Mouse (Mus musculus) liver, adult 2 months (tissue): ENCODE measurements around the gene Hephl1. TPM values are rescaled to one million over a fixed set of nuclear protein-coding genes. Genes with fewer than 3 reads are reported as not detected.
A peak's percentile ranks its signal among the peaks of the same experiment; 100 is the strongest.

Experiments used
- DNase-seq: peaks from one replicate; pipeline ENCODE4 v3.0.0-alpha.2; 2011; ENCODE audit warnings: low read depth, low spot score; ENCODE audit errors: extremely low read depth
- H3K27ac ChIP-seq: fragments of 200-500 bp; replicated peaks from 2 replicates; pipeline ENCODE4 v1.5.1; 2012; ENCODE audit warnings: low read depth, mild to moderate bottlenecking, control low read depth, inconsistent platforms, low read length; ENCODE audit not compliant: insufficient read depth
- H3K27me3 ChIP-seq: fragments of 200-500 bp; 2 replicates; pipeline ENCODE4 v1.6.1; 2012; ENCODE audit warnings: mild to moderate bottlenecking, moderate library complexity, low read length, inconsistent platforms; ENCODE audit not compliant: control insufficient read depth, insufficient read depth
- H3K36me3 ChIP-seq: fragments of 200-500 bp; 2 replicates; pipeline ENCODE4 v1.6.1; 2012; ENCODE audit warnings: low read length, inconsistent platforms; ENCODE audit not compliant: control insufficient read depth, insufficient read depth
- H3K4me1 ChIP-seq: fragments of 200-500 bp; 2 replicates; pipeline ENCODE4 v1.6.1; 2011; ENCODE audit warnings: low read length; ENCODE audit not compliant: control insufficient read depth, insufficient read depth
- H3K4me3 ChIP-seq: fragments of 200-500 bp; 2 replicates; pipeline ENCODE4 v1.5.1; 2011; ENCODE audit warnings: low read depth, mild to moderate bottlenecking, control low read depth, low read length, moderate library complexity; ENCODE audit not compliant: insufficient read depth
- H3K79me2 ChIP-seq: fragments of 200-500 bp; 2 replicates; pipeline ENCODE4 v1.6.1; 2012; ENCODE audit warnings: inconsistent platforms, mild to moderate bottlenecking, low read length, moderate library complexity; ENCODE audit not compliant: control insufficient read depth, insufficient read depth
- H3K9ac ChIP-seq: fragments of 200-500 bp; 2 replicates; pipeline ENCODE4 v1.6.1; 2012; ENCODE audit warnings: low read depth, mild to moderate bottlenecking, control low read depth, inconsistent platforms, low read length
- CTCF ChIP-seq: fragments of 200-500 bp; IDR thresholded peaks from 2 replicates; pipeline ENCODE4 v1.5.1; 2011; ENCODE audit warnings: low read depth, low read length, control low read depth
- POLR2A ChIP-seq: fragments of 200-500 bp; IDR thresholded peaks from 2 replicates; pipeline ENCODE4 v1.6.1; 2011; ENCODE audit warnings: low read length, control low read depth; ENCODE audit not compliant: insufficient read depth; ENCODE audit errors: extremely low read depth
- WGBS: fragments of 180-500 bp; shearing (Covaris S2); methylation state at CpG from one replicate; pipeline ENCODE4 v1.1.7; 2018; 5-methylcytosine and 5-hydroxymethylcytosine counted together
- polyA plus RNA-seq: library from polyadenylated mRNA; depleted of rRNA; stranded (reverse); fragments of >200 nt; gene quantifications from 2 replicates; pipeline ENCODE4 v1.2.3, GENCODE M21; 2012
- total RNA-seq: library from RNA; depleted of rRNA; stranded (reverse); fragments of >200 nt; gene quantifications from 2 replicates; pipeline ENCODE4 v1.2.3, GENCODE M21; 2014

The Hephl1 gene
- total and polyA plus RNA-seq, 2 experiments = not detected

- H3K9ac ChIP-seq = no peak overlapping the region
- TF ChIP-seq CTCF (no peak), POLR2A (no peak)
- no peak for DNase-seq
- no peaks in the 10 kb centered on the region for H3K4me1 ChIP-seq
- H3K4me3 ChIP-seq = no peak overlapping the region
- 55% methylated on average over 8 of the region's 8 CpGs for WGBS
- H3K36me3 ChIP-seq = no peaks in the 10 kb centered on the region
- no peaks in the 10 kb centered on the region for H3K79me2 ChIP-seq
- no peaks in the 10 kb centered on the region for H3K27me3 ChIP-seq
- H3K27ac ChIP-seq = no peak overlapping the region
Observed at GRCm38 (mm10) chr9:15030771-15031170, 81.1 kb downstream of the Hephl1 start.

GRCm38 (mm10) chr9:15029025-15029727, 82.7 kb downstream of the Hephl1 start:
- H3K9ac ChIP-seq = no peak overlapping the region

GRCm38 (mm10) chr9:15027725-15028124, 84.2 kb downstream of the Hephl1 start:
- 61% methylated on average over 3 of the region's 3 CpGs for WGBS
- H3K79me2 ChIP-seq = no peaks in the 10 kb centered on the region
- DNase-seq = no peak

More at GRCm38 (mm10) chr9:15029025-15029727, 82.7 kb downstream of the Hephl1 start:
- Histone ChIP-seq H3K27me3 (no peaks in the 10 kb centered on the region), H3K4me1 (no peaks in the 10 kb centered on the region), H3K27ac (no peak overlapping the region), H3K36me3 (no peaks in the 10 kb centered on the region), H3K4me3 (no peak overlapping the region), H3K79me2 (no peaks in the 10 kb centered on the region)
- 60% methylated on average over 5 of the region's 5 CpGs for WGBS
- DNase-seq = peak; percentile 20
- TF ChIP-seq POLR2A (no peak), CTCF (peak; percentile 90)

GRCm38 (mm10) chr9:15023049-15023448, 88.9 kb downstream of the Hephl1 start:
- no peak for DNase-seq
- TF ChIP-seq CTCF (no peak), POLR2A (no peak)
- Histone ChIP-seq H3K4me1 (no peaks in the 10 kb centered on the region), H3K27me3 (no peaks in the 10 kb centered on the region), H3K79me2 (no peaks in the 10 kb centered on the region), H3K36me3 (no peaks in the 10 kb centered on the region), H3K9ac (no peak overlapping the region), H3K4me3 (no peak overlapping the region), H3K27ac (no peak overlapping the region)
- 89% methylated on average over 1 of the region's 1 CpGs for WGBS

More at GRCm38 (mm10) chr9:15027725-15028124, 84.2 kb downstream of the Hephl1 start:
- Histone ChIP-seq H3K27me3 (no peaks in the 10 kb centered on the region), H3K27ac (no peak overlapping the region), H3K9ac (no peak overlapping the region), H3K36me3 (no peaks in the 10 kb centered on the region), H3K4me3 (no peak overlapping the region), H3K4me1 (no peaks in the 10 kb centered on the region)
- TF ChIP-seq POLR2A (no peak), CTCF (peak; percentile 14; the same call in 1 of the 2 replicates)

- H3K9ac ChIP-seq = no peak overlapping the region
- 87% methylated on average over 9 of the region's 9 CpGs for WGBS
- H3K36me3 ChIP-seq = no peaks in the 10 kb centered on the region
- no peak for DNase-seq
- no peaks in the 10 kb centered on the region for H3K79me2 ChIP-seq
- H3K27ac ChIP-seq = no peak overlapping the region
- no peaks in the 10 kb centered on the region for H3K4me1 ChIP-seq
- no peak overlapping the region for H3K4me3 ChIP-seq
- TF ChIP-seq POLR2A (no peak), CTCF (no peak)
- no peaks in the 10 kb centered on the region for H3K27me3 ChIP-seq
Observed at GRCm38 (mm10) chr9:15021156-15021555, 90.8 kb downstream of the Hephl1 start.

- Histone ChIP-seq H3K4me1 (no peaks in the 10 kb centered on the region), H3K36me3 (no peaks in the 10 kb centered on the region), H3K27ac (no peak overlapping the region), H3K4me3 (no peak overlapping the region), H3K9ac (no peak overlapping the region), H3K27me3 (no peaks in the 10 kb centered on the region), H3K79me2 (no peaks in the 10 kb centered on the region)
- 86% methylated on average over 5 of the region's 5 CpGs for WGBS
- DNase-seq = no peak
- TF ChIP-seq CTCF = no peak
- TF ChIP-seq POLR2A = no peak
Observed at GRCm38 (mm10) chr9:15020561-15021080, 91.3 kb downstream of the Hephl1 start.
